Mouse (Mus musculus) brain, embryonic 18.5 days (tissue): Measurements from ENCODE around the gene Relch.
"Not testable (repeated sequence)": the region's sequence is repeated elsewhere in the genome, so short reads cannot be mapped to it uniquely, and the experiment has no call there.

ENCODE experiments used
- DNase-seq: peaks from one replicate; pipeline ENCODE4 v3.0.0-alpha.2; 2012; ENCODE audit warnings: low read depth, low spot score

The Relch gene

GRCm38 (mm10) chr1:105663171-105663961 is at the start of gene Relch, which contains the start of gene Pign:
Gene Relch (plus strand): TSS chr1:105663861.
Gene Pign (minus strand): TSS chr1:105663677.
- DNase-seq, result peak; percentile 97

- DNase-seq, result peak; percentile 43
Measured at GRCm38 (mm10) chr1:105630481-105630880, 33.2 kb upstream of the Relch start.

- no peak for DNase-seq
Measured at GRCm38 (mm10) chr1:105644093-105644492, 19.6 kb upstream of the Relch start.

- DNase-seq, result no peak
Measured at GRCm38 (mm10) chr1:105650650-105651049, 13.0 kb upstream of the Relch start.

GRCm38 (mm10) chr1:105653981-105654380 is 9.7 kb upstream of the Relch start:
- no peak for DNase-seq

- peak; percentile 14 for DNase-seq
Measured at GRCm38 (mm10) chr1:105660015-105660414, 3.6 kb upstream of the Relch start.

- DNase-seq, result no peak
Measured at GRCm38 (mm10) chr1:105662820-105663170, 866 bp upstream of the Relch start.

- no peak for DNase-seq
Measured at GRCm38 (mm10) chr1:105663962-105664812, 526 bp downstream of the Relch start.

GRCm38 (mm10) chr1:105669700-105670099 is 6.0 kb downstream of the Relch start:
- no peak for DNase-seq

- DNase-seq, result no peak
Measured at GRCm38 (mm10) chr1:105674763-105675162, 11.1 kb downstream of the Relch start.

- no peak for DNase-seq
Measured at GRCm38 (mm10) chr1:105680587-105680986, 16.9 kb downstream of the Relch start.

GRCm38 (mm10) chr1:105685501-105685900 is 21.8 kb downstream of the Relch start:
- DNase-seq, result no peak

GRCm38 (mm10) chr1:105695581-105695980 is 31.9 kb downstream of the Relch start:
- DNase-seq, result no peak

GRCm38 (mm10) chr1:105700984-105701530 is 37.4 kb downstream of the Relch start:
- DNase-seq, result no peak

- no peak for DNase-seq
Measured at GRCm38 (mm10) chr1:105709415-105709814, 45.8 kb downstream of the Relch start.

- DNase-seq, result no peak
Measured at GRCm38 (mm10) chr1:105711227-105711626, 47.6 kb downstream of the Relch start.

GRCm38 (mm10) chr1:105712822-105713221 is 49.2 kb downstream of the Relch start:
- DNase-seq, result no peak

- DNase-seq, result no peak
Measured at GRCm38 (mm10) chr1:105718358-105718757, 54.7 kb downstream of the Relch start.

GRCm38 (mm10) chr1:105729246-105729645 is 65.6 kb downstream of the Relch start:
- not testable (repeated sequence) for DNase-seq

- DNase-seq, result no peak
Measured at GRCm38 (mm10) chr1:105735318-105735717, 71.7 kb downstream of the Relch start.

- no peak for DNase-seq
Measured at GRCm38 (mm10) chr1:105738334-105738733, 74.7 kb downstream of the Relch start.

GRCm38 (mm10) chr1:105739493-105739892 is 75.8 kb downstream of the Relch start:
- no peak for DNase-seq
